Mouse (Mus musculus) G1E-ER4 (cell line): ENCODE results near the gene Fpr-rs7. TPM values are rescaled to one million over a fixed set of nuclear protein-coding genes. Genes with fewer than 3 reads are reported as not detected.

Experiments
- GATA1 ChIP-seq: IDR thresholded peaks from one replicate; pipeline ENCODE4 v1.8.0; 2012; ENCODE audit warnings: low read length, inconsistent platforms
- polyA plus RNA-seq: library from polyadenylated mRNA; stranded (reverse); fragments of >175 nt; gene quantifications from 2 replicates; pipeline ENCODE4 v1.2.3, GENCODE M21; 2012

Gene Fpr-rs7
- not detected in 2 replicates for polyA plus RNA-seq

DNA sequence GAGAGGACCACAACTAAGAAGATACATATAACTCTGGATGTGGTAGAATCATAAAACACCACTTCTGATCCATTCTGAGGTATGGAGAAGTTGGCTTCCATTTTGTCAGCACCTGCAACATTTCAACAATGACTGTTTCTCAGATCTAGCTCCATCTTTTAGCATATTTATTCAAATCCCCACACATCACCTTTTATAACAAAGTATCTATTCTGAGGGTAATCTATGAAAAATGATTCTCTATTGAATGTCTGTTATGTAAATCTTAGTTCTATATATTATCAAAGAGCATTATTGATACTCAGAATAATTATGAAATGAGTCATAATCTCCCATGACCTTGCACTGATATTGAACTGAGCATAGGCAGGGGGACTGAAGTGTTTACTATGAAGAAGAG, at the start of gene Fpr-rs7:
TSS of gene Fpr-rs7 (minus strand) at position 101 of the 400 bp plus-strand sequence.
- TF ChIP-seq GATA1: no peak

GRCm38 (mm10) chr17:20074090-20074489, 39.9 kb downstream of the Fpr-rs7 start:
- TF ChIP-seq GATA1: no peak

GRCm38 (mm10) chr17:20071656-20072396, 42.2 kb downstream of the Fpr-rs7 start:
- no peak for TF ChIP-seq GATA1

Other genes with a start within 250 kb of the Fpr-rs7 start
- gene Vmn2r104, start 65.9 kb downstream of the Fpr-rs7 start, polyA plus RNA-seq: not detected in 2 replicates
- gene Fpr-rs6, start 68.9 kb upstream of the Fpr-rs7 start, polyA plus RNA-seq: not detected in 2 replicates
- gene Vmn2r105, start 120.8 kb upstream of the Fpr-rs7 start, polyA plus RNA-seq: not detected in 2 replicates
- not detected in 2 replicates for gene Vmn2r106, start 171.3 kb upstream of the Fpr-rs7 start, polyA plus RNA-seq
- gene Vmn2r107, start 231.0 kb upstream of the Fpr-rs7 start, polyA plus RNA-seq: not detected in 2 replicates